Mouse (Mus musculus) activated CD4-positive, CD25-positive, alpha-beta regulatory T cell, adult 4 months (primary cell): ENCODE data around the gene Col23a1. TPM values are rescaled to one million over a fixed set of nuclear protein-coding genes. Genes with fewer than 3 reads are reported as not detected.

Experiments
- ATAC-seq: one replicate; pipeline ENCODE4 v1.8.0; 2017
- polyA plus RNA-seq, 2 experiments: library from polyadenylated mRNA; unstranded; fragments of 100-300 nt; shearing (Covaris generic); gene quantifications; one replicate each; pipeline ENCODE4 v1.2.1; 2017

Col23a1 gene
- polyA plus RNA-seq, 2 experiments from 2014 or later: 0.78 to 0.98 TPM

- no peak for ATAC-seq
Observed at GRCm38 (mm10) chr11:51389763-51390162, 100.0 kb downstream of the Col23a1 start.

- no peak for ATAC-seq
Observed at GRCm38 (mm10) chr11:51390521-51390920, 100.8 kb downstream of the Col23a1 start.

- ATAC-seq: no peak
Observed at GRCm38 (mm10) chr11:51391548-51391947, 101.8 kb downstream of the Col23a1 start.

GRCm38 (mm10) chr11:51394301-51394865 lies 104.7 kb downstream of the Col23a1 start:
- ATAC-seq: no peak

GRCm38 (mm10) chr11:51396451-51396850 lies 106.7 kb downstream of the Col23a1 start:
- ATAC-seq: no peak

GRCm38 (mm10) chr11:51398084-51398483 lies 108.4 kb downstream of the Col23a1 start:
- no peak for ATAC-seq

GRCm38 (mm10) chr11:51400356-51400755 lies 110.6 kb downstream of the Col23a1 start:
- ATAC-seq: no peak

- no peak for ATAC-seq
Observed at GRCm38 (mm10) chr11:51401481-51402128, 111.9 kb downstream of the Col23a1 start.

GRCm38 (mm10) chr11:51403886-51404285 lies 114.2 kb downstream of the Col23a1 start:
- ATAC-seq: no peak

- ATAC-seq: no peak
Observed at GRCm38 (mm10) chr11:51404865-51405440, 115.2 kb downstream of the Col23a1 start.

GRCm38 (mm10) chr11:51406531-51406930 lies 116.8 kb downstream of the Col23a1 start:
- ATAC-seq: no peak

GRCm38 (mm10) chr11:51407351-51407750 lies 117.6 kb downstream of the Col23a1 start:
- ATAC-seq: no peak

- no peak for ATAC-seq
Observed at GRCm38 (mm10) chr11:51410771-51411170, 121.1 kb downstream of the Col23a1 start.

- ATAC-seq: no peak
Observed at GRCm38 (mm10) chr11:51414520-51414919, 124.8 kb downstream of the Col23a1 start.

- no peak for ATAC-seq
Observed at GRCm38 (mm10) chr11:51415049-51415688, 125.4 kb downstream of the Col23a1 start.

- ATAC-seq: no peak
Observed at GRCm38 (mm10) chr11:51418807-51419206, 129.1 kb downstream of the Col23a1 start.

- ATAC-seq: no peak
Observed at GRCm38 (mm10) chr11:51421878-51422277, 132.2 kb downstream of the Col23a1 start.

- no peak for ATAC-seq
Observed at GRCm38 (mm10) chr11:51422713-51423112, 133.0 kb downstream of the Col23a1 start.

- no peak for ATAC-seq
Observed at GRCm38 (mm10) chr11:51426155-51426554, 136.4 kb downstream of the Col23a1 start.

- no peak for ATAC-seq
Observed at GRCm38 (mm10) chr11:51429428-51430179, 139.9 kb downstream of the Col23a1 start.

- no peak for ATAC-seq
Observed at GRCm38 (mm10) chr11:51430180-51430578, 140.5 kb downstream of the Col23a1 start.

- ATAC-seq: no peak
Observed at GRCm38 (mm10) chr11:51431287-51431686, 141.6 kb downstream of the Col23a1 start.

- ATAC-seq: no peak
Observed at GRCm38 (mm10) chr11:51431968-51432367, 142.2 kb downstream of the Col23a1 start.
